Mouse (Mus musculus) stomach, postnatal 0 days (tissue): Measurements from ENCODE around the gene Slc2a10. TPM values are rescaled to one million over a fixed set of nuclear protein-coding genes. Genes with fewer than 3 reads are reported as not detected.
"Not testable (repeated sequence)": the region's sequence is repeated elsewhere in the genome, so short reads cannot be mapped to it uniquely, and the experiment has no call there.

Source experiments
- ATAC-seq: fragments of 200-750 bp; cut with Nextera tagmentation; 2 replicates; pipeline ENCODE4 v1.8.0; 2017; ENCODE audit not compliant: low FRiP score, low TSS enrichment
- DNase-seq: peaks from one replicate; pipeline ENCODE4 v3.0.0-alpha.2; 2016; ENCODE audit warnings: low spot score
- H3K27ac ChIP-seq: fragments of 300-500 bp; sonication (generic); replicated peaks from 2 replicates; pipeline ENCODE4 v1.5.1; 2014; ENCODE audit warnings: mild to moderate bottlenecking, control low read depth
- H3K27me3 ChIP-seq: fragments of 300-500 bp; sonication (generic); 2 replicates; pipeline ENCODE4 v1.6.1; 2014; ENCODE audit warnings: low read length; ENCODE audit not compliant: control insufficient read depth, insufficient read depth
- H3K36me3 ChIP-seq: fragments of 300-500 bp; sonication (generic); 2 replicates; pipeline ENCODE4 v1.6.1; 2014; ENCODE audit warnings: low read length, mixed read lengths; ENCODE audit not compliant: control insufficient read depth, insufficient read depth
- H3K4me1 ChIP-seq: fragments of 300-500 bp; sonication (generic); replicated peaks from 2 replicates; pipeline ENCODE4 v1.6.1; 2014; ENCODE audit warnings: antibody characterized with exemption; ENCODE audit not compliant: control insufficient read depth, insufficient read depth
- H3K4me2 ChIP-seq: fragments of 300-500 bp; sonication (generic); replicated peaks from 2 replicates; pipeline ENCODE4 v1.6.1; 2014; ENCODE audit warnings: low read depth, mild to moderate bottlenecking, control low read depth, moderate library complexity
- H3K4me3 ChIP-seq: fragments of 300-500 bp; sonication (generic); 2 replicates; pipeline ENCODE4 v1.5.1; 2014; ENCODE audit warnings: low read depth, low read length, control low read depth
- H3K9ac ChIP-seq: fragments of 300-500 bp; sonication (generic); 2 replicates; pipeline ENCODE4 v1.6.1; 2014; ENCODE audit warnings: mild to moderate bottlenecking, low read length, control low read depth, mixed read lengths
- H3K9me3 ChIP-seq: fragments of 300-500 bp; sonication (generic); 2 replicates; pipeline ENCODE4 v1.6.1; 2016; ENCODE audit warnings: low read length; ENCODE audit not compliant: control insufficient read depth
- CTCF ChIP-seq: IDR thresholded peaks from 2 replicates; pipeline ENCODE4 v1.5.1; 2016; ENCODE audit warnings: antibody characterized with exemption, low read depth, mild to moderate bottlenecking, moderate library complexity
- EP300 ChIP-seq: optimal IDR thresholded peaks from 2 replicates; pipeline ENCODE3; 2016; ENCODE audit warnings: antibody characterized with exemption
- WGBS: fragments of 180-500 bp; shearing (Covaris S2); extraction: QIAGEN DNeasy Blood & Tissue Kit; methylation state at CpG from one replicate; pipeline ENCODE4 v1.1.7; 2014; 5-methylcytosine and 5-hydroxymethylcytosine counted together
- polyA plus RNA-seq: library from polyadenylated mRNA; unstranded; fragments of >200 nt; fragmentation: Nextera tagmentation; extraction: Ambion mirVana; gene quantifications from 2 replicates; pipeline ENCODE4 v1.2.1, GENCODE M21; 2015

Gene Slc2a10
- polyA plus RNA-seq, 1 experiment from 2014 or later: 10.1 TPM

- Histone ChIP-seq H3K9ac (no peak overlapping the region), H3K4me3 (no peak overlapping the region), H3K4me1 (peaks cover 2% of the 10 kb centered on the region; the same call in 1 of the 2 replicates), H3K36me3 (peaks cover 3% of the 10 kb centered on the region; the same call in 1 of the 2 replicates), H3K27me3 (no peaks in the 10 kb centered on the region), H3K9me3 (no peaks in the 10 kb centered on the region), H3K4me2 (no peak overlapping the region), H3K27ac (no peak overlapping the region)
- 61% methylated on average over 5 of the region's 5 CpGs for WGBS
- ATAC-seq (no peak), DNase-seq (no peak)
- TF ChIP-seq CTCF (no peak), EP300 (no peak)
Observed at GRCm38 (mm10) chr2:165510466-165510865, 6.9 kb downstream of the Slc2a10 start.

DNA sequence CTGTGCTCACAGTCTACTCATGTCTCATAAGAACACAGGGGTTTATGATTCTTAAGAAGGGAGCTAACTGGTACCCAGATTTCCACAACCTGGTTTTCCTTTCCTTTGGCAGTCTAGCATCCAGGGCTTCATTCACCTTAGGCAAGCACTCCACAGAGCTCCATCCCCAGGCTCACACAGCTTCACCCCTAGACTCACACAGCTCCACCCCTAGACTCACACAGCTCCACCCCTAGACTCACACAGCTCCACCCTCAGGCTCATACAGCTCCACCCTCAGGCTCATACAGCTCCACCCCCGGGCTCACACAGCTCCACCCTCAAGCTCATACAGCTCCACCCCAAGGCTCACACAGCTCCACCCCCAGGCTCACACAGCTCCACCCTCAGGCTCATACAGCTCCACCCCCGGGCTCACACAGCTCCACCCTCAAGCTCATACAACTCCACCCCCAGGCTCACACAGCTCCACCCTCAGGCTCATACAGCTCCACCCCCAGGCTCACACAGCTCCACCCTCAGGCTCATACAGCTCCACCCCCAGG lies 7.4 kb downstream of the Slc2a10 start:
- H3K27me3 ChIP-seq, DNase-seq, H3K27ac ChIP-seq, H3K4me3 ChIP-seq, H3K9me3 ChIP-seq, H3K36me3 ChIP-seq, H3K4me2 ChIP-seq, H3K9ac ChIP-seq, H3K4me1 ChIP-seq: not testable (repeated sequence)
- ATAC-seq: peak; percentile 27; the same call in 1 of the 2 replicates
- WGBS: 54% methylated on average over 2 of the region's 2 CpGs

- not testable (repeated sequence) for H3K9ac ChIP-seq, H3K4me3 ChIP-seq, H3K27ac ChIP-seq, H3K4me2 ChIP-seq, H3K9me3 ChIP-seq, H3K36me3 ChIP-seq, H3K27me3 ChIP-seq, H3K4me1 ChIP-seq
- ATAC-seq (peak; percentile 69), DNase-seq (peak; percentile 64)
- 83% methylated on average over 4 of the region's 4 CpGs for WGBS
Observed at GRCm38 (mm10) chr2:165511530-165511929, 7.9 kb downstream of the Slc2a10 start.

DNA sequence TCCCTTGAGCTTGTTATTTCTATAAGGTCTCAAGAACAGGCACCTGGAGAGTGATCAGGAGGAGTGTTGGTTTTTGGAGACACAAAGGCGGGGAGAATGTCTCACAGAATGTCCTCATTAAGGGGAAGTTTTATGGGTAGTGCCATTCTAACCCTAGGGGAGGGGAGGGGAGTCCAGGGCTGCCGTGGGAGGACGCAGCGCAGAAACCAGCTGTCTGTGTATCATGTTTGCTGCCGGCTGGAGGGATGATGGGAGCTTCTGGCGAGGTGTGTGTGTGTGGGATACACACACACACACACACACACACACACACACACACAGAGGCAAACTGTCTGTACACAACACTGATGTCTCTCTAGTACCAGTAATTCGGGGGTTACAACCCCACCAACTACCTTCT lies 8.8 kb downstream of the Slc2a10 start:
- H3K27ac ChIP-seq: no peak overlapping the region
- WGBS: 43% methylated on average over 7 of the region's 7 CpGs
- TF ChIP-seq CTCF (no peak), EP300 (no peak)
- DNase-seq (no peak), ATAC-seq (no peak)
- no peak overlapping the region for H3K4me2 ChIP-seq
- peaks cover 3% of the 10 kb centered on the region; the same call in 1 of the 2 replicates for H3K36me3 ChIP-seq
- no peak overlapping the region for H3K4me3 ChIP-seq
- H3K9me3 ChIP-seq: no peaks in the 10 kb centered on the region
- no peak overlapping the region for H3K9ac ChIP-seq
- H3K27me3 ChIP-seq: no peaks in the 10 kb centered on the region
- peaks cover 2% of the 10 kb centered on the region; the same call in 1 of the 2 replicates for H3K4me1 ChIP-seq

DNA sequence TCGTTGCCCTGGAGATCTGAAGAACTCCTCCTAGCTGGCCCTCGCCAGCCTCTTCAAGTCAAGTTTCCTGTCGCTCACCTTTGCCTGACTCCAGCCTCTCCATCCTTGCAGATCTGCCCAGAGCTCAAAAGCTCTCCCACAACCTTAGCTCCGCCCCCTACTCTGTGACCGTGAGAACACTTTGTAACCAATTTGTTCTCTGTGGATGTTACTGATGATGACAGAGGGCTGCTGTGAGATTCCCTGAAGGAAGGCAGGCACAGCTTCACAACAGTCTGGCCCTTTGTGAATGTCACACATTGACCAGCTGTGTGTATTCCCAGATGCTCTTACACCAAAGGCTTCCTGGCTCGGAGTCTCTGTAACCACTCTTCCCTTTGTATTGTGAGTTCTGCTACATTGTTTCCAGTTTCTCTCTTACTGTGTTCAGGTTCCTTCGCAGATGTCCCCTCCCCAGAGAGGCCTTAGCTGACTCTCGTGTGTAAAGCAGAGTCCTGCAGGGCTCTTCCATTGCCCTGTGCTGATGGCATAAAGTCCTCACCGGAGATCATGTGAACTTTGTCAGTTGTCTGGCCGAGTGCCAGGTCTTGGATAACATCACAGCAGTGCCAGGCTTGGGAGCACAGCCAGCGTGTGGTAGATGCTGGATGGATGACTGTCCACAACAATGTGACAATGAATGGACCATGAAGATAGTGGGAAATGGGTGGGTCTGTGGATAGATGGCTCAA lies 9.4 kb downstream of the Slc2a10 start:
- H3K9me3 ChIP-seq: no peaks in the 10 kb centered on the region
- no peak overlapping the region for H3K4me2 ChIP-seq
- peaks cover 2% of the 10 kb centered on the region; the same call in 1 of the 2 replicates for H3K4me1 ChIP-seq
- peaks cover 3% of the 10 kb centered on the region; the same call in 1 of the 2 replicates for H3K36me3 ChIP-seq
- WGBS: 24% methylated on average over 11 of the region's 11 CpGs
- H3K4me3 ChIP-seq: no peak overlapping the region
- TF ChIP-seq CTCF (no peak), EP300 (no peak)
- H3K9ac ChIP-seq: no peak overlapping the region
- H3K27ac ChIP-seq: no peak overlapping the region
- H3K27me3 ChIP-seq: no peaks in the 10 kb centered on the region
- ATAC-seq: peak; percentile 31; the same call in 1 of the 2 replicates
- DNase-seq: peak; percentile 37

GRCm38 (mm10) chr2:165515178-165515728 lies 11.7 kb downstream of the Slc2a10 start:
- DNase-seq (no peak), ATAC-seq (no peak)
- Histone ChIP-seq H3K4me3 (no peak overlapping the region), H3K9me3 (no peaks in the 10 kb centered on the region), H3K9ac (no peak overlapping the region), H3K4me1 (peaks cover 2% of the 10 kb centered on the region; the same call in 1 of the 2 replicates), H3K27ac (no peak overlapping the region), H3K36me3 (peaks cover 3% of the 10 kb centered on the region; the same call in 1 of the 2 replicates), H3K4me2 (no peak overlapping the region), H3K27me3 (no peaks in the 10 kb centered on the region)
- no peak for TF ChIP-seq EP300
- TF ChIP-seq CTCF: no peak
- WGBS: 96% methylated on average over 20 of the region's 20 CpGs
